Mouse (Mus musculus) heart, embryonic 13.5 days (tissue): ENCODE results near the gene Fn1. TPM values are rescaled to one million over a fixed set of nuclear protein-coding genes. Genes with fewer than 3 reads are reported as not detected.

Experiments
- ATAC-seq: fragments of 200-750 bp; cut with Nextera tagmentation; 2 replicates; pipeline ENCODE4 v1.8.0; 2017; ENCODE audit warnings: moderate TSS enrichment; ENCODE audit not compliant: insufficient number of reproducible peaks, low FRiP score, low TSS enrichment; ENCODE audit errors: extremely low read depth
- H3K27ac ChIP-seq: fragments of 300-500 bp; sonication (generic); replicated peaks from 2 replicates; pipeline ENCODE4 v1.5.1; 2015; ENCODE audit warnings: moderate library complexity, mild to moderate bottlenecking, inconsistent platforms
- H3K27me3 ChIP-seq: fragments of 300-500 bp; sonication (generic); replicated peaks from 2 replicates; pipeline ENCODE4 v1.6.1; 2015; ENCODE audit warnings: mild to moderate bottlenecking, inconsistent platforms
- H3K36me3 ChIP-seq: fragments of 300-500 bp; sonication (generic); 2 replicates; pipeline ENCODE4 v1.6.1; 2015; ENCODE audit warnings: mild to moderate bottlenecking, inconsistent platforms
- H3K4me1 ChIP-seq: fragments of 300-500 bp; sonication (generic); 2 replicates; pipeline ENCODE4 v1.6.1; 2015; ENCODE audit warnings: inconsistent platforms
- H3K4me2 ChIP-seq: fragments of 300-500 bp; sonication (generic); 2 replicates; pipeline ENCODE4 v1.6.1; 2015; ENCODE audit warnings: inconsistent platforms, mild to moderate bottlenecking, moderate library complexity
- H3K4me3 ChIP-seq: fragments of 300-500 bp; sonication (generic); 2 replicates; pipeline ENCODE4 v1.5.1; 2015; ENCODE audit warnings: moderate library complexity, mild to moderate bottlenecking, inconsistent platforms
- H3K9ac ChIP-seq: fragments of 300-500 bp; sonication (generic); 2 replicates; pipeline ENCODE4 v1.6.1; 2015; ENCODE audit warnings: inconsistent platforms, mild to moderate bottlenecking, moderate library complexity
- H3K9me3 ChIP-seq: fragments of 300-500 bp; sonication (generic); 2 replicates; pipeline ENCODE4 v1.6.1; 2016; ENCODE audit warnings: inconsistent platforms
- WGBS: fragments of 180-500 bp; shearing (Covaris S2); methylation state at CpG from one replicate; pipeline ENCODE4 v1.1.7; 2015; ENCODE audit warnings: mixed read lengths; 5-methylcytosine and 5-hydroxymethylcytosine counted together
- polyA plus RNA-seq: library from polyadenylated mRNA; unstranded; fragments of >200 nt; fragmentation: Nextera tagmentation; extraction: Ambion mirVana; gene quantifications from 2 replicates; pipeline ENCODE4 v1.2.1, GENCODE M21; 2015

Fn1 gene
- 200 and 248 TPM in 2 replicates for polyA plus RNA-seq

DNA sequence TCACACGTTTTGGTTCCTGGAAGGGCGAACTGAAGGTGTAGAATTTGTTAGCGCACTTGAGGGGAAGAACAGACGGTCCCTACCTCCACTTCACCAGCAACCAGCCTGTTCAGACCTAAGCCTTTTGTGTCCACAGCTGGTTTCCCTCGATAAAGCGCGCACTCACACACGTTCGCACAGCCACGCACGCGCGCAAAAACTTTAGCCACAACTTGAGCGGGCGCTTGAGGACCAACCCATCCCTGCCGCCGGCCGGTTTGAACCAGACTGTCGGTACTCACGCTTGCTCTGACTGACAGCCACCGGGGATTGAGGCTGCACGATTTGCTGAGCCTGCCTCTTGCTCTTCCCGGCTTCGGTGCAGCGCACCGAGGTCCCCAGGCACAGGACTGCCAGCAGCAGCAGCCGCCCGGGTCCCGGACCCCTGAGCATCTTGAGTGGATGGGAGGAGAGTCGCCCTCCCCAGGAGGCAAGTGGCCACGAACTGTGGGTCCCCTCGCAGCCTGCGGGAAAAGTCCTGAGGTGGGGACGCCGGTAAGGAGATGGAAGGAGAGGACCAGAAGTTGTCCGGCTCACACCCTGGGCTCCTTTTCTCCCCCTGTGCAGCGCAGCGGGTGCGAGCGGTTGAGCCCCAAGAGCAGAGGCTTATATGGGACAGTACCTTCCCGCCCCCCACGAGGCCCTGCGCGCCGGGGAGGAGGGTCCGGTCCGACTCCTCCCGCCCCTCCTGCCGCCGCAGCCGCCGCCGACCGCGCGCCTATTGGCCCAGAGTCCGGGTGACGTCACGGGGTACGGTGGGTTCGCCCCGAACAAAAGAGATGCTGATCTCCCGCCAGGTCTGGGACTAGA lies at the start of gene Fn1:
TSS of gene Fn1 (minus strand) at position 650 of the 849 bp plus-strand sequence.
- Histone ChIP-seq H3K9me3 (no peaks in the 10 kb centered on the region), H3K4me2 (peak within 1 kb of the TSS; percentile 93), H3K27me3 (no peaks in the 10 kb centered on the region), H3K4me1 (peaks cover 49% of the 10 kb centered on the region), H3K4me3 (peak within 1 kb of the TSS; percentile 94), H3K27ac (peak within 1 kb of the TSS; percentile 96), H3K9ac (peak within 1 kb of the TSS; percentile 93), H3K36me3 (peaks cover 32% of the 10 kb centered on the region)
- peak; percentile 91 for ATAC-seq
- under 1% methylated on average over 58 of the region's 63 CpGs for WGBS

DNA sequence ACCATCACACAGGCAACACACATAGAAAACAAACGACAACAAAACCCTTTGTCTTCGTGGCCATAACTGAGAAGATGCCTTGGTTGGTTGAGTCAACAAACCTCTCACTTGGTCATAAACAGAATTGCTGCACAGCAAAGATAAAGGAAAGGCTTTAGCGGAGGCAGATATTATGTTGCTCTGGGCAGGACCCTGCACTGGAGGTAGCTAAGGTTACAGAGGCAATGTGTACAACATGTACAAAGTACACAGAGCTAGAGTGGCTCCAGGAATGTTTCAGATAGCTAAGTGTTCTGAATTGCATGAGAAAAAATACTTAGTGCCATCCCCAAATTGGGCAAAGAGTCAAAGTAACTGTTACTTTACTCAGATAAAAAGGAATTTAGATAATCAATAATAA lies 43.1 kb upstream of the Fn1 start:
- Histone ChIP-seq H3K4me1 (peaks cover 14% of the 10 kb centered on the region), H3K9me3 (no peaks in the 10 kb centered on the region), H3K9ac (no peak overlapping the region), H3K36me3 (no peaks in the 10 kb centered on the region), H3K4me3 (no peak overlapping the region), H3K27me3 (no peaks in the 10 kb centered on the region), H3K4me2 (no peak overlapping the region), H3K27ac (no peak overlapping the region)
- 67% methylated on average over 3 of the region's 3 CpGs for WGBS
- no peak for ATAC-seq

DNA sequence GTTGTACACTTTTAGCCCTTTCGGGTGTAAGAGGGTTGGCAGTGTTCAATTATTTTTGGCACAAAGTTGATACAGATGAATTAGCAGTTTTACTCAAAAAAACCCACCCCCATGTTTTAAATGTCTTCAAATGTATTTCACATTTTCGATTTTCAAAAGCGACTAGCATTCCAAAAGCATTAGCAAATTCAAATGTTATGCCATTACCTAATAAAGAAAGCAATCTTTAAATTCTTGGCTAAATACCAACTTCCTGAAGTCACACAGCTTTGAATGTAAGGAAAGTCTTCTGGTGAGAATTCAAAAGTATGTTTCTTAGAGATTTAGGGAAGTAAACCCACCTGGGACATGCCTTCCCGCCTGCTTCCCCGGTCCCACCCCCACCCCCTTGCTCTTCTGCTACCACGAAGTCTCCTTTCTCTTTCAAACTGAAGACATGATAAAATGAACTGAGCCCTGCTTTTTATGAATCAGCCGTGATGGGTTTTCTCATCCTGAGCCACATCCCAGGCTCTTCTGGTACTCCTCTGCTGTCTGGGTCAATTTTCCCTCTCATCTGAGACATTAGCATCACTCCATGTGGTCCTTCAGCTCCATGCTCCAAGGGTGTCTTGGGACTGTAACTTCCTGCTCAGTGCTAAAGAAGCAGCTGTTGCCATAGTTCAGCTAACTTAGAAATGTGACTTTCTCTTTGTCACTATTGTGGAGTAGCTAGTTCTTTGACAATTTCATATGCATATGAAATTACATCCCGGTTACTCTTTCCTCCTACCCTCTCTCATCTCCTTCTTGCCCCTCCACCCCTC lies 38.7 kb upstream of the Fn1 start:
- 47% methylated on average over 8 of the region's 8 CpGs for WGBS
- Histone ChIP-seq H3K4me3 (no peak overlapping the region), H3K4me2 (no peak overlapping the region), H3K9me3 (no peaks in the 10 kb centered on the region), H3K4me1 (peaks cover 28% of the 10 kb centered on the region), H3K27me3 (no peaks in the 10 kb centered on the region), H3K27ac (peak overlapping the region; percentile 65), H3K9ac (no peak overlapping the region), H3K36me3 (no peaks in the 10 kb centered on the region)
- ATAC-seq: no peak

DNA sequence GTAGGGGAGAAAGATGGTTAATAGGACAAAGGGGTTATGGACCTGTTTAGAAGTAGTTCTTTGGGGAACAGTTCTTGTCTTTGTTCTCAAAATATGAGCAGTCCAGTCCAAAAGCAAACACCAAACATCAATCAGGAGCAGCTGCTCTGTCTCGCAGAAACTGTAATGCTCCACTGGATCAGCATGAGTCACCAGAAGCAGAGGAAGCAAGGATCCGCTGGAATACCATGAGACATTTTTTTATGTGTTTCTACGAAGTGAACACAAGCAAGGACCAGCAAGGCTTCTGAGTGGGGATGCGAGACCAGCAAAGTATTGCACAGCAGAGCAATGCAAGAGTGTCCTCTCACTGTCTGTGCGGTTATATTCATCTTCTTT lies 35.9 kb upstream of the Fn1 start:
- Histone ChIP-seq H3K4me1 (peaks cover 39% of the 10 kb centered on the region), H3K9me3 (no peaks in the 10 kb centered on the region), H3K4me2 (no peak overlapping the region), H3K9ac (no peak overlapping the region), H3K27me3 (no peaks in the 10 kb centered on the region), H3K27ac (no peak overlapping the region), H3K36me3 (no peaks in the 10 kb centered on the region), H3K4me3 (no peak overlapping the region)
- 83% methylated on average over 5 of the region's 5 CpGs for WGBS
- ATAC-seq: no peak

DNA sequence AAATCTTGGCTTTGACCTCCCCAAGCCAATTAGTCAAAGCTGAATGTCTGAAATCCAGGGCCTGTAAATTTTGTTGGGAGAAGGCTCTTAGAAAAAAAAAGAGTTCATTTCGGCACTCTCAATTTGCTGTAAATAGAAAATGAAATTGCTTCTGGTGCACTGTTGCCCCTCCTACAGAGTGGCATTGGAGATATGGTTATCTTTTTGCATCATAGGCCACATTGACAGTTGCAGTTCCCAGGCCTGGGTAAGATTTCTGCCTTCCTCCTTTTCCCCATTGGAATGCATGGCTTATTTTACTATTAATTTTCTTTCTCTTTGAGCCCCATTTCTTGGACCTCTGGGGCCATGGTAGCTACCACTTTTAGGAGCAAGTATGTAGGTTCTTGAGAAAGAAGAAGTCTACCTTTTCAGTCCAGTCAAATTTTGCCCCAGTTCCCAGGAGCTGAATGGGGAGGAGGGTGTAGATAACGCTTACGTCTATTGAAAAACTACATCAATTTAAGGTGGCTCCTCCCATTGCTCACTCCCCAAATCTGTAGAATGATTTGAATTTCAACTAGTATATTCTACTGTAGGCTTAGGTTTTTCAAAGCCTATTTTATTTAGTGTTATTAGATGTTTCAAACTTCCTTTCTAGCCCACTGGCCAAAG lies 35.4 kb upstream of the Fn1 start:
- Histone ChIP-seq H3K9ac (no peak overlapping the region), H3K36me3 (no peaks in the 10 kb centered on the region), H3K4me3 (no peak overlapping the region), H3K4me1 (peaks cover 44% of the 10 kb centered on the region), H3K27me3 (no peaks in the 10 kb centered on the region), H3K4me2 (no peak overlapping the region), H3K9me3 (no peaks in the 10 kb centered on the region), H3K27ac (no peak overlapping the region)
- 81% methylated on average over 3 of the region's 3 CpGs for WGBS
- ATAC-seq: no peak

DNA sequence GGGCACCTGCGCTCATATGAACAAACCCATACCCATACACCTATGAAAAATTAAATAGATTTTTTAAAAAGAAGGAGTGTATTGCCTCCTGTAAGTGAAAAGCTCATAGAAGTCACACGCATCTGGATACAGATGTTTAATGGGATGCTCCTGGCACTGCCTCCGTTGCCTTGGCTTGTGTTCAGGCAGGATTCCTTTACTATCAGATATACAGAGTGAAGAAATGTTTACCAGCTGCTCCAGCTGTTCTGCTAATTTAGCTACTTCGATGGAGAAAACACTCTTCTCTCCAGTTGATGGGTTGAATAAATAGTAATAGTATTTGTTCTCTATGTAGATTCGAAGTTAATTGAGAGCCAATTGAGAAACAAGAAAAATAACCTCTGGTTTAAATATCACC lies 33.8 kb upstream of the Fn1 start:
- no peak overlapping the region for H3K4me3 ChIP-seq
- H3K9ac ChIP-seq: no peak overlapping the region
- H3K27ac ChIP-seq: no peak overlapping the region
- H3K4me1 ChIP-seq: peaks cover 51% of the 10 kb centered on the region
- H3K27me3 ChIP-seq: no peaks in the 10 kb centered on the region
- no peaks in the 10 kb centered on the region for H3K36me3 ChIP-seq
- H3K4me2 ChIP-seq: no peak overlapping the region
- WGBS: 71% methylated on average over 5 of the region's 5 CpGs
- H3K9me3 ChIP-seq: no peaks in the 10 kb centered on the region
- no peak for ATAC-seq

DNA sequence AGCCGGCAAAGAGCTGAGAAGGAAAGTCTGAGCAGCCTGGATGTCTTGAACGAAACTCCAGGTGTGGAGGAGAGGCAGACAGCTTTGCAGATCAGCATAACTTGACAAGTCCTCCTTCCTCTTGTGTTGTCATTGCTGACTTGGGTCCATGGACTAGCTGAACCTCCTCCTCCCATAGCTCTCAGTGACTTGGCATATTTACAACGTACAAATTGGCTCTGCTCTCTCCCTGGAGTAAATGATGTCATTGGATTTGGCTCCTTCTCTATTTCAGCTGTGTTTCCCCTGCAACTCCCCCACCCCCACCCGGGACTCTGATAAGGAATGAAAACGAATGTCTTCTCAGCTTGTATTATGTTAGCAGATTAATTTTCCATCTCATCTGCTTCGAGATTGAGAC lies 30.7 kb upstream of the Fn1 start:
- no peak for ATAC-seq
- Histone ChIP-seq H3K36me3 (no peaks in the 10 kb centered on the region), H3K9ac (no peak overlapping the region; the same call in 1 of the 2 replicates), H3K27me3 (no peaks in the 10 kb centered on the region), H3K4me1 (peaks cover 38% of the 10 kb centered on the region), H3K4me2 (peak overlapping the region; percentile 46), H3K9me3 (no peaks in the 10 kb centered on the region), H3K4me3 (no peak overlapping the region), H3K27ac (peak overlapping the region; percentile 65)
- 35% methylated on average over 6 of the region's 6 CpGs for WGBS

DNA sequence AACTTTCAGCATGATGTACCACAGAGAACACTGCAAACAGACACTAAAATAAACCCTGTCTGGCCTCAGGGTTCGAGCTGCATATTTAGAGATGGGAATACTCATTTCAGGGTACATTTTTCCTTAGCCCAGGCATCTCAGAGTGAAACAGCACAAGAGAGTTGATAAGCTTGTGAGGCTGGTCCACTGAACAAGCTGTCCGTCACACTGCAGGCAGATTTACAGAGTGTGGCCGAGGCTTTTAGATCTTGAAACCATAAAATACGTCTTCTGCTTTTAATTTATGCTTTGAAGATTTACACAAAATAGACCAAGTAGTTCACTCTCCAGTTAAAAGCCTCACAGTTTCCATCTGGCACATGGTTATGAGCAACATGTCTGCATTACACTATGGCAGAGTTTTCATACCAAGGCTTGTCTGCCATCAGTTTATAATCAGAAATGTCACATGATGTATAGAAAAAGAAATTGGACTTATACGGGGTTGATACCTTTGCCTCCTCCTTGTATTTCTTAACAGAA lies 29.3 kb upstream of the Fn1 start:
- H3K9me3 ChIP-seq: no peaks in the 10 kb centered on the region
- H3K36me3 ChIP-seq: no peaks in the 10 kb centered on the region
- no peak overlapping the region for H3K9ac ChIP-seq
- ATAC-seq: no peak
- H3K4me3 ChIP-seq: no peak overlapping the region
- peak overlapping the region; percentile 46 for H3K4me2 ChIP-seq
- peak overlapping the region; percentile 16; the same call in 1 of the 2 replicates for H3K27ac ChIP-seq
- WGBS: 34% methylated on average over 5 of the region's 5 CpGs
- H3K4me1 ChIP-seq: peaks cover 38% of the 10 kb centered on the region
- no peaks in the 10 kb centered on the region for H3K27me3 ChIP-seq

DNA sequence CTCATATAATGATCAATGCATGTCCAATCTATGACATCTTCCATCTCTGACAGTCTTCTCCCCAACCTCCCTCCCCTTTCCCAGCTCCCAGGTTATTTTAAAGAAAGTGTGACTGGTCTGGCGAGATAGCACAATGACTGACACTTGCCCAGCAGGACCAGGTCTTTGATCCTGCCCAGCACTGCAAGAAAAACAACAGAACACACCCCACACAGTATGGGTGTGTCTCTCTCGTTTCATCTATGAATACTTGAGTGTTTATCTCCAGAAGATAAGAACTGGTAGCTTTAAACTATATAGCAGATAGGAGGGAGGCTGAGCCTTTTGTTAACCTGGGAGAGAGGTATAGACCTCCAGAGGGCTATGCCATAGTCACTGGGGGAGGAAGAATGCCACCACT lies 28.3 kb upstream of the Fn1 start:
- Histone ChIP-seq H3K9me3 (no peaks in the 10 kb centered on the region), H3K4me3 (no peak overlapping the region), H3K4me1 (peaks cover 35% of the 10 kb centered on the region), H3K27me3 (no peaks in the 10 kb centered on the region), H3K27ac (no peak overlapping the region), H3K4me2 (0 out of 2 replicates have a peak overlapping the region, but pooled peaks have one; percentile 2), H3K9ac (no peak overlapping the region), H3K36me3 (no peaks in the 10 kb centered on the region)
- 18% methylated on average over 2 of the region's 2 CpGs for WGBS
- ATAC-seq: peak; percentile 70; the same call in 1 of the 2 replicates

DNA sequence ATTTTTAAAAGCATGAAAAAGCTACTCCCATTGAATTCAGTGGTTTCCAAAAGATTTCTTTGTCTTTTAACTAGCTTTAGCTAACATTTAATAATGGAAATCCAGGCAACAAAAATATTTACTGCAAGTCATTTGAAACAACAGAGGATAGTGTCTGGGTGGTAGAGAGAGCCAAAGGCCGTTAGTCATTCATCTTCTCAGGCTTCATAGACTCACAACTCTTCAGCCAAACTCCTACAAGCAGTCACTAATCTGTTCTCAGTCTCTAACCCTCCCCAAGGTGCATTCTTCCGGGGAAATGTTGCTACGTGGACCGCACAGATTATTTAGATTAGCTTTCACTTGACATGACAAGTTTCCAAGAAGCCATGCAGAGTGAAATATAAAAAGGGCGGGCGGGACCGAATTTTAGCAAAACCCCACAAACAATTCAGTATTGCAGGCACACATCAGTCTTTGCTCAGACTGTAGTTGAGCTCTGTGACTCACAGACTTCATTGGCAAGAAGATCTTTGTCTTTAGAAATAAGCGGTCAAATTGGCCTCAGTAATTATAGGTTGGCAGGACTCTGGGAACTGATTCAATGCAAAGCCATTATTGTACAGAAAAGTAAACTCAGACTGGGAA lies 27.2 kb upstream of the Fn1 start:
- Histone ChIP-seq H3K4me2 (peak overlapping the region; percentile 3; the same call in 1 of the 2 replicates), H3K27ac (no peak overlapping the region), H3K4me3 (no peak overlapping the region), H3K9ac (no peak overlapping the region), H3K27me3 (no peaks in the 10 kb centered on the region), H3K4me1 (peaks cover 35% of the 10 kb centered on the region), H3K36me3 (no peaks in the 10 kb centered on the region), H3K9me3 (no peaks in the 10 kb centered on the region)
- no peak for ATAC-seq
- 72% methylated on average over 8 of the region's 8 CpGs for WGBS

DNA sequence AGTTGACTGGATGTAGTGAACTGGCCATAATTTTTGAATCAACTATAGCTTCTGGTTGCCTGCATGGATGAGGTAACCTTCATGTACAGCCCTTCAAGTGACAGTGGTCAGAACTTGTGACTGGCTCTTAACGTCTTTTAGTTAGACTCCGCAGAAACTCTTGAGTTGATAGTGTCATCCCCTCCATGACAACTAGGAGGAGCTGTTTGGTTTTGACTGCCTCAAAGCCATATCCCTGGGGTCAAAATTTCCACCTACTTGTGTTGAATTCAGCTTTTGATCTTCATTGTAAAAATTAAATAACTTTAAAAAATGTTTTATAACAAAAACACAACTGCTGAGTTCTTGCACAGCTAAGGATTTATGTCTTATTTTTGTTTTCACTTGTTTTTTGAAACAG lies 22.4 kb upstream of the Fn1 start:
- H3K36me3 ChIP-seq: no peaks in the 10 kb centered on the region
- WGBS: 58% methylated on average over 2 of the region's 2 CpGs
- no peaks in the 10 kb centered on the region for H3K4me1 ChIP-seq
- no peaks in the 10 kb centered on the region for H3K27me3 ChIP-seq
- H3K9me3 ChIP-seq: no peaks in the 10 kb centered on the region
- no peak overlapping the region for H3K4me3 ChIP-seq
- no peak overlapping the region for H3K4me2 ChIP-seq
- no peak for ATAC-seq
- H3K9ac ChIP-seq: no peak overlapping the region
- H3K27ac ChIP-seq: no peak overlapping the region
